Mouse (Mus musculus) bone marrow macrophage, adult 2 months (primary cell): Measurements from ENCODE around the gene Gja4.

Experiments
- CTCF ChIP-seq: IDR thresholded peaks from 2 replicates; pipeline ENCODE4 v1.5.1; 2012; ENCODE audit warnings: low read depth, mild to moderate bottlenecking, low read length, moderate library complexity
- POLR2A ChIP-seq: IDR thresholded peaks from 2 replicates; pipeline ENCODE4 v1.6.1; 2012; ENCODE audit warnings: mild to moderate bottlenecking, low read depth, low read length, borderline replicate concordance

DNA sequence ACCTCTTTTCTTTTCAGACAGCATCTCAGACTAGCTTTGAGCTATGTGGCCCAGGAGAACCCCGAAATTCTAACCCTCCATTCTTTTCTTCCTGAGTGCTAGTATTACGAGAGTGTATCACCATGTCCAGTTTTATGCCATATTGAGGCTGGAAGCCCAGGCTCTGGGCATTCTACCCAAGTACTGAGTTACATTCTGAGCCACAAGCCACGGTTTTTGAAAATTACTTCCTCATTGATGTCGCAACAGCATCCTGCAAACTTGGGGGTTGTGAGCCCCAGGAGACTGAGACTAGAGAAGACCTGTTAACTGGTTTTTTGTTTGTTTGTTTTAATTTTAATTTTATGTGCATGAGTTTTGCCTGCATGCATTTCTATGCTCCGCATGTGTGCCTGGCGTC is 13.9 kb upstream of the Gja4 start:
- TF ChIP-seq POLR2A (no peak), CTCF (no peak)
